Mouse (Mus musculus) liver, adult 10 weeks (tissue): ENCODE data around the gene Etl4. TPM values are rescaled to one million over a fixed set of nuclear protein-coding genes. Genes with fewer than 3 reads are reported as not detected.

Experiments
- polyA plus RNA-seq: library from polyadenylated mRNA; stranded (reverse); fragments of 350-450 nt; fragmentation: Illumina TruSeq; extraction: RNeasy Lipid Tissue Mini Kit (QIAGEN cat#74804); gene quantifications from one replicate; pipeline ENCODE4 v1.2.3, GENCODE M21; 2014; ENCODE audit warnings: low read depth, low replicate concordance

The Etl4 gene
- polyA plus RNA-seq, result 11.9 TPM

GRCm38 (mm10) chr2:19909171-19909899 is at the start of gene Etl4:
Gene Etl4 (plus strand): TSS chr2:19909780.

